Mouse (Mus musculus) monocyte, adult 2 months (primary cell): Measurements from ENCODE around the gene Mob3b.
A peak's percentile ranks its signal among the peaks of the same experiment; 100 is the strongest.

Experiments
- DNase-seq, 2 experiments: peaks; one replicate each; pipeline ENCODE4 v3.0.0; 2022; ENCODE audit warnings: low spot score in 2 of 2, low read depth in 1 of 2

Gene Mob3b

DNA sequence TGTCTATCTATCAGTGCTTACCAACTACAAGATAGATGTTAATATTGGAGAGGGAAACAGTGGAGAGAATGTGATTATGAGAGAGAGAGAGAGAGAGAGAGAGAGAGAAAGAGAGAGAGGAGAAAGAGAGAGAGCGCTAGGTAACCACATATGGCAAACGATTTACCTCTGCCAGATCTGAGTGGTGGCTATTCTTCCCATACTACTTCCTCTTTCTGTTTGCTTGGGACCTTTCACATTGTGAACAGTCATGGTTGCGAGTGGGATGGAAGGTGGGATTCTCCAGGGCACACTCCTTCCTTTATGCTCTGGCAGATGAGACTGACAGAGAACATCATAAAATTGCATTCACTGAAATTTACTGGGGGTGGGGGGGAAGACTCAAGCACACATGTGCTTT, 40.1 kb downstream of the Mob3b start:
- no peak for DNase-seq

DNA sequence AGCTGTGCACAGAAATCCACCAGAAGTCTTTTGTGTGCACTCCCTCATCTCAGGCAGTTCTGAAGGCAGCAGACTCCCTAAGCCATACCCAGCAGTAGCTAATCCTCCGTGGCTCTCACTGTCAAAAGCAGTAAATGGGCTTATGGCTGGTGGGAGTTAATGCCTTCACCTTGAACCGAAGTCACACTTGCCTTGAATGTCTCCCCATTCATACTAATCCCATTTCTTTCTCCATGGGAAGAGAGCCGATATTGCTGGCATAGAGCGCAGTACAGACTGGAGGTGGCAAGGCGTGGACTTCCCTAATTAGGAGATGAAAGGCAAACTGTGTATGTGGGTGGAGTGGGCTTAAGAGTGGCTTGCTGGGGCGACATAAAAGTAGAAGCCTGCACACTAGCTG, 41.4 kb downstream of the Mob3b start:
- DNase-seq, result no peak

DNA sequence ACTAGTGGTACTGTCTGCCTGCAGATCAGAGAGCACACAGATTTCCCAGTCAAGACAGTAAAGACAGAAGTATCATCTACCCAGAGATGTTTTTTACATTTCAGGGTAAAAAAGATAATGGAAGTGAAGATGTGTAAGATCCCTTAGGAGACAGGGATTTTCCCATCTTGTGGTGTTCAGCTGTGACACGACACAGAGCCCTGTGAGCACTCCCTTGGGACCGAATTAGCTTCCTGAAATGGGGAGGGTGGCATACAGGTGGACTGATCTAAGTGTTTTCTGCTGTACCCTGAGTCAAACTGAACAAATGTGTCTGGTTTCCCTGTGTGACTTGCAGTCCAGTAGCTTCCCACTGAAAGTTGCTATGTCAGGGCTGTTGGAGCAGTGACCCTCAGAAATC, 42.3 kb downstream of the Mob3b start:
- no peak for DNase-seq

DNA sequence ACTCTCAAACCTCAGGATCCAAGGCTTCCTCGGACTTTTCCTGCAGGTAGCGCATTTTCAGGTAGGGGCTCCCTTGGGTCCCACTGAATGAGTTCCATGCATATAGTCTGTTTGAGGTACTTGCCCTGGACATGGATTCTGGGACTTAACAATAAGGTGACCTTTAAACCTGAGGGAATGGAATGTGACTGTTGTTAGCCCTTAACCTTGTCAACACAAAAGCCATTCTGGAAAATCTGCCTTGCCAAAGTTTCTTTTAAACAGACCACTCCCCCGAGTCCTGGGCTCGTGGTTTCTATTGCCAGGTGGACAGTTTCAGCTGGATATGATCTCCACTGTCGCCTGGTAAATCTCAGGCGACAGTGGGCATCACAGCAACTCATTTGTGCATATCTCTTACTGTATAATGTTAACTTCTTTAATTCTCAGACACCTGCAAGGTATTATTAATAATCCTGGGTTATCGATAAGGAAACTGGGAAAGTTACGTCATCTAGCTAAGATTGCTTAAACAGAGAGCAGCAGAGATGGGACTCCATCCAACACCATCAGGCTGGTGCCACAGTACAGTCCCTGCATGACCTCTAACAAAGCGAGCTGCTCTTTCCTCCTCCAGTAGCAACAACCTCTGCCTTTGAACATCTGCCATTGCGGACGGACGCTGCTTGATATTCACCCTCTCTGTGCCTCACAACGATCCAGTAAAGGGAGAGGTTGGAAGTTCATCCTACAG, 43.6 kb downstream of the Mob3b start:
- no peak for DNase-seq

DNA sequence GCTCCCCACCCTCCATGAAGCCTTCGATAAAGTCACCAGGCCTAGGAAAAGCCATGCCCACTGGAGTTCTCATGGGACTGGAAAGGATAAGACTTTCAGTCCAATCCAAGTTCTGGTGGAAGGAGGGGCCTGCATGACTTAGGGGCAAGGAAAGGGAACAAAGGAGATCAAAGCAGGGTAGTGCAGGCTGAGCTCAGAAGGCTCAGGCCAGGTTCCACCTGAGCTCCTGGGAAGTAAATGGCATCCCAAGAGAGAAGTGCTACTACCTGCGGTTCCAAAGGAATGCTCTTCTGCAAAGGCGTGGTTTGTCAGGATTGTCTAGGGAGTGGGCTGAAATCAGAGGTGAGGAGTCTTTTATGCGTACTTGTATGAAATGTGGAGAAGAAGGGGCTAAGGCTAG, 44.8 kb downstream of the Mob3b start:
- DNase-seq, result no peak

GRCm38 (mm10) chr4:35105115-35105773, 52.0 kb downstream of the Mob3b start:
- DNase-seq, result no peak

DNA sequence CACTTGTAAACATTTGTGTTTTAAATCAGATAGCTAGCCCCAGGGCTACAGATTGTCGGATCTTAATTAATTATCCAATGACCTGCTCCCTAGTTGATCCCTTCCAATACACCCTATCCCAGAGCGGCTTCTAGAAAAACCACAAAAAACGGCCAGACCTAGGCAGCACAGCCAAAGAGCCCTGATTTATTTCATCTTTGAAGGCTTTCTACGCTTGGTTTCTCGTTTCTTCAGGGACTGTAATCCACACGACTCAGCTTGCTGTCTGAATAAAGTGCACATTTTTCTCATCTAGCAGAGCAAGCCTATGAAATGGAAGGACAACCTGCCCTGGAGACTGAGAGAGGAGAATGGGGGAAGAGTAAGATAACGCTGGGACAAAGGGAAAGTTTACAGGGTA, 56.1 kb downstream of the Mob3b start:
- DNase-seq, result no peak

DNA sequence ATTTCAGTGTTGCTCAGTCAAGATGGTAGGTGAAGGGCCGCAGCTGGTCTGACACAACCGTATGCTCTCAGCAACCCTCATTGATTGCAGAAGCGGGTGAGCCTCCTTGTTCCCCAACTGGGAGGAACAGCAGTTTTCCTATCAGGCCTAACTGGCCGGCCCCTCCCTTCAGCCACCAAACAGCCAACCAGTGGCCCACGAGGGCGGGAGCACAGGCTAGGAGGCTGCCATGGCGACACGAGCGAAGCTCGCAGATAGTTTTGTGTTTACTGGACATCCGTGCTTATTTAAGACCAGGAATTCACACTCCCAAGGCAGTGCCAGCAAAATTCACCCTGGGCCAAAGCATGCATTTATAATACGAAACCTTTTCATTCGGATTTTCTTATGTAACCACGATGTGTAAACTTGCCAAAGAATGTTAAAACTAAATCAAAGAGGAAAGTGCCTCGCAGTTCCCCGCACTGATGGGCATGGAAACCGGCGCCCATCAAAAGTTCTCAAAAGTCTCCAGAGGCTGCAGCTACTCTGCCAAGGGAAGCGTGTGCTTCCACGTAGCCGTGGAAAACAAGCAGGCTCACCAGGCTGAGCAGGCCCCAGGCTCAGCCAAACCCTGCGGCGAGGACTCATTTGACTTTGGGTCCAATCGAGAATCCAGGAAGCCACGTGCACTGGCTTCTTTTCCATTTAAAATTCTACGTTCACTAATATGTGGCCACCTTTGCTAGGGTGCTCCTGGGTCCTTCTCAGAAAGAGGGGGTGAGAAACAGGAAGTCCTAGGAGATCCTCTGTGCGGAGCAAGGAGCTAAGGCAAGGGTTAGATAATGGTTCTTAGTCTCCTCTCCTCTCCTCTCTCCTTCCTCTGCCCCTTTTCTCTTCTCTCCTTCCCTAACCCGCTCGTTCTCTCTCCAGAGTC, 57.2 kb downstream of the Mob3b start:
- DNase-seq, result peak; percentile 56 to 71

DNA sequence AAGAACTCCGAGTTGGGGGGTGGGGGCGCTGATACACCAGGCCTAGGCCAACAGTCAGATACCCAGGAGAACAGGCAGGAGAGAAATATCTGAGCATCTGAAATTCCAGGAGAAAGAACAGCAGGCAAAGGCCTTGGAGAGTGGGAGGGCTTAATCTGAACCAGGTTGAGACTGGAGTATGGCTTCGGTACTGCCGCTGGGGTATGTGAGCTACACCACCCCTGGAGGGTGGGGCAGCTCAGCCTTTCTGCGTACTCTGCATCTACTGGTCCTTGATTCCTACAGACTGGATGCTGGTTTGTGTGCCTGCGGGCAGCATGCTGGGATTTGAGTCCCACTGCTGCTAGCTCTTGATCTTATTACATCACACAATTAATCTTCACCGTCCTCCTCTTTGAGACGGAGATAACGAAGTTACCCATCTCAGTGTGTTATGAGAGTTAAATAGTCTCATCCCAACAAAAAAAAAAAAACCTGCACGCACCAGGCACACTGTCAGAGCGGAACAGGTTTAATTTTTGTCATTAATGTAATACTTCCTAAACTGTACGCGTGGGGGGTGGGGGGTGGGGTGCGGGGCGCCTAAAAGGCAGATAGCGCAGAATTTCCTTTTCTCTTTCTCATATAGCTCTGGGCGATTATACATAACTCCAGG, 57.9 kb downstream of the Mob3b start:
- no peak for DNase-seq

- DNase-seq, result no peak
Observed at GRCm38 (mm10) chr4:35098552-35098951, 58.7 kb downstream of the Mob3b start.

DNA sequence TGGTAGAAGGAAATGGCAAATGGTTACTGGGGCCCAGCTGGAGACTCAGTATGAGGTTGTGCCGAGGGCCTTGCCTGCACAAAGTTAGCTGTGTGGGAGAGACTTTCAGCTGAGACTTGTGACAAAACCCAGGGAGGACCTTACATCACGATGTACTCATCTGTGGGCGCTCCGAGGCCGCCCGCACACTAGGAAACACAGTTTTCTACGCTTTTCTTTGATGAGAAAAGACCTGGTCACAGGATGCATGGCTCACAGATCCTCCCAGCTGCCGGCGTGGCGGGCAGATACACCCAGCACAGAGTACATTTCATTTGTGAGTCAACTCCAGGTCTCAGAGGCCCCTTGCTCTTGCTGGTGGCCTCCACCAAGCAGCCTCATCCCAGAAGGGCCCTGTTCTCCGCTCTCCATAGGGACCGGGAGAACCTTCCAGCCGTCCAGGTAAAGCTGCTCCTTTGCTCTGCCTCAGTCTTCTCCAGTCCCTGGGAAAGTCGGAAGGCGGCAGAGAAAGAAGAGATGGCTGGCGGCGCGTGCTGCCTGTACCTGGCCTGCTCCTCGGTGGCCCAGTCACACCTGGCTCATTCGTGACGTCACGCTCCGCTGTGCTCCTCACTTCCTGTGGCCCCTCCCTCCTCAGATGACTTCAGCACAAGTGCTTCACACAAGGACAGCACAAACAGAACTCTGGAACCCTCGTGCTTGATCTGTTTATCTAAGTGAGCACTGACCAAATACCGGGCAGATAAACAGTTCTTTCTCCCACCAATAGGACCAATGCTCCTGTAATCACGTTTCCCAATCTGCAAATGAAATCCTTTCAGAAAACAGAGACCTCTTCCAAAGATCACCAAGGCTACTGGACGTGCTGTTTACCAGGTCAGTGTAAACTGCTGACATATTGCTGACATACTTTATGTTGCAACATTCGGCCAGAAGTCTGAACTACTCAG, 60.8 kb downstream of the Mob3b start:
- DNase-seq, result peak; percentile 26 to 43

GRCm38 (mm10) chr4:35092457-35092856, 64.8 kb downstream of the Mob3b start:
- no peak for DNase-seq

- no peak for DNase-seq
Observed at GRCm38 (mm10) chr4:35091157-35091784, 66.0 kb downstream of the Mob3b start.

- DNase-seq, result no peak
Observed at GRCm38 (mm10) chr4:35089321-35090316, 67.7 kb downstream of the Mob3b start.

GRCm38 (mm10) chr4:35086067-35086700, 71.1 kb downstream of the Mob3b start:
- no peak for DNase-seq

- DNase-seq, result no peak
Observed at GRCm38 (mm10) chr4:35084060-35084459, 73.2 kb downstream of the Mob3b start.

- no peak for DNase-seq
Observed at GRCm38 (mm10) chr4:35082476-35083114, 74.7 kb downstream of the Mob3b start.

DNA sequence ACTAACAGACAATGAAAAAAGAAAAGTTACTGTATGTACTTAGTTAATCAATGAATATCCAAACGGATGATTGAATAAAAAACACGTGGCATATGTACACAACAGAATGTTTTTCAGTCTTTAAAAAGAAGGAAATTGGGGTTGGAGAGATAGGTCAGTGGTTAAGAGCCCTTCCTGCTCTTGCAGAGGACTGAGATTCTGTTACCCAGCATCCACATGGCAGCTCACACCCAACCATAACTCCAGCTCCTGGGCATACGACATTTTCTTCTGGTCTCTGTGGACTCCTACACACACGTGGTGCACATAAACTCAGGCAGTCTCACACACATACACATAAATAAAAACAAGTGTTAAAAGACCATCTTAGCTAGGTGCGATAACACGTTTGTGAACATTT, 77.0 kb downstream of the Mob3b start:
- no peak for DNase-seq
